Mouse (Mus musculus) liver, embryonic 13.5 days (tissue): ENCODE results near the gene Pdzd8. TPM values are rescaled to one million over a fixed set of nuclear protein-coding genes. Genes with fewer than 3 reads are reported as not detected.

ENCODE experiments used
- ATAC-seq: fragments of 200-750 bp; cut with Nextera tagmentation; 2 replicates; pipeline ENCODE4 v1.8.0; 2017; ENCODE audit warnings: low read depth, mild to moderate bottlenecking, moderate number of reproducible peaks, moderate library complexity
- DNase-seq: peaks from one replicate; pipeline ENCODE4 v3.0.0; 2022
- H3K27ac ChIP-seq: fragments of 300-500 bp; sonication (generic); 2 replicates; pipeline ENCODE4 v1.5.1; 2015; ENCODE audit warnings: moderate library complexity, mild to moderate bottlenecking, inconsistent platforms
- H3K27me3 ChIP-seq: fragments of 300-500 bp; sonication (generic); 2 replicates; pipeline ENCODE4 v1.6.1; 2015; ENCODE audit warnings: mild to moderate bottlenecking, inconsistent platforms
- H3K36me3 ChIP-seq: fragments of 300-500 bp; sonication (generic); 2 replicates; pipeline ENCODE4 v1.6.1; 2015; ENCODE audit warnings: mild to moderate bottlenecking, inconsistent platforms
- H3K4me1 ChIP-seq: fragments of 300-500 bp; sonication (generic); replicated peaks from 2 replicates; pipeline ENCODE4 v1.6.1; 2015; ENCODE audit warnings: inconsistent platforms
- H3K4me2 ChIP-seq: fragments of 300-500 bp; sonication (generic); 2 replicates; pipeline ENCODE4 v1.6.1; 2015; ENCODE audit warnings: inconsistent platforms, mild to moderate bottlenecking, moderate library complexity
- H3K4me3 ChIP-seq: fragments of 300-500 bp; sonication (generic); replicated peaks from 2 replicates; pipeline ENCODE4 v1.5.1; 2015; ENCODE audit warnings: mild to moderate bottlenecking, inconsistent platforms
- H3K9ac ChIP-seq: fragments of 300-500 bp; sonication (generic); 2 replicates; pipeline ENCODE4 v1.6.1; 2015; ENCODE audit warnings: mild to moderate bottlenecking, inconsistent platforms
- H3K9me3 ChIP-seq: fragments of 300-500 bp; sonication (generic); replicated peaks from 2 replicates; pipeline ENCODE4 v1.6.1; 2016; ENCODE audit warnings: inconsistent platforms
- WGBS: fragments of 180-500 bp; shearing (Covaris S2); methylation state at CpG from one replicate; pipeline ENCODE4 v1.1.7; 2015; ENCODE audit not compliant: insufficient replicate concordance; 5-methylcytosine and 5-hydroxymethylcytosine counted together
- polyA plus RNA-seq: library from polyadenylated mRNA; unstranded; fragments of >200 nt; fragmentation: Nextera tagmentation; extraction: Ambion mirVana; gene quantifications from 2 replicates; pipeline ENCODE4 v1.2.1, GENCODE M21; 2015

The Pdzd8 gene
- polyA plus RNA-seq, 1 experiment from 2014 or later: 3.9 TPM

DNA sequence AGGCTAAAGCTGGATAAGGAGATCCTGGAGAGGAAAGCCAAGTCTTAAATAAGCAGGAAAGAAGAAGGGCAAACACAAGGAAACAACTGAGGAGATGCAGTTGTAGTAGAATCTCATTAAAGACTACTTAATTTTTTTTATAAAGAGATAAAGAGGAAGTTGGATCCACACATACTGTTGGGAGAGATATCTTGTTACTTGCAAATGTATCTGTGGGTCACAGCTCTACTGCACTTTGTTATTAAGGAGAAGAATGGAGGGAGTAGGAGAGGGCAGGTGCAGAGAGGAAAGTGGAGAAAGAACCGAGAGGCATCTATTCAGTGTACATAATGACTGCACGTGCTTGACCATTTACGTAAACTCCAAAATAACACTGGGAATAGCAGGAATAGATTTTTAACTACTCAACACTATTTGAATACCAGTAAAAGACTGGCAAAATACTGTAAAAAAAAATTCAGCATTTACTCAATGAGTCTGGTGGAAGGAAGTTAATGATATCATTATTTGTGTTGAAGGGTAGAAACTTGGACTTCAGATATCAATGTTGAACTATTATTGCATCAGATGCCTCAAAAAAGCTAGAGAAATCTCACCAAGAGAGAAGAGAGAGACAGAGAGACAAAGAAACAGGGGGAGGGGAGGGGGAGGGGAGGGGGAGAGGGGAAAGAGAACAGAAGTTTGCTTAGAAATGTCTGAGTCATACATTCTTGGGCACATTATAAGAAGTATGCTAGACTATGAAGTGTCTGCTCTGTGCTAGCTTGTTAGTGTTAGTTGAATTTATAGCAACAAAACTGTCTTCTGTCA, 7.5 kb downstream of the Pdzd8 start:
- 74% methylated on average over 3 of the region's 3 CpGs for WGBS
- Histone ChIP-seq H3K4me3 (no peak overlapping the region), H3K36me3 (peaks cover 11% of the 10 kb centered on the region), H3K4me2 (no peak overlapping the region), H3K4me1 (peaks cover 73% of the 10 kb centered on the region), H3K27me3 (no peaks in the 10 kb centered on the region), H3K9me3 (no peaks in the 10 kb centered on the region), H3K9ac (no peak overlapping the region), H3K27ac (no peak overlapping the region)
- no peak for ATAC-seq
- DNase-seq: no peak

DNA sequence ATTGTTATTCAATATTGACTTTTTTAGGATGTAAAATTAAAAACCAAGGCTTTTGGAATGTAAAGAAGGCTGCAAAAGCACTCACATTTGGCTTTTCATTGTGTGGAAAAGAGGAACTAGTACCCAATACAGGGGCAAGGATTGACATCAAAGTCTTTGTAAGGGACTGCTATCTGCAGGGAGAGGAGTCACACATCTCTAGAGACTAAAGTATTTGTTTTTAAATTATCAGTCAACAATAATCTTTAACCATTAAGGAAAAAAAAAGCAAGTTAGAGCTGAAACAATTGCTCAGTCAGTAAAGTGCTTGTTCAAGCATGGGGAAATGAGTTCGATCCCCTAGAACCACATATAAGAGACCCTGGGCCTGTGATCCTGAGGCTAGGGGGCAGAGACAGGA, 8.9 kb downstream of the Pdzd8 start:
- Histone ChIP-seq H3K27me3 (no peaks in the 10 kb centered on the region), H3K4me1 (peaks cover 73% of the 10 kb centered on the region), H3K4me2 (no peak overlapping the region), H3K9ac (no peak overlapping the region), H3K4me3 (no peak overlapping the region), H3K27ac (no peak overlapping the region), H3K9me3 (no peaks in the 10 kb centered on the region), H3K36me3 (peaks cover 13% of the 10 kb centered on the region)
- ATAC-seq (no peak), DNase-seq (no peak)
- 83% methylated on average over 1 of the region's 1 CpGs for WGBS

DNA sequence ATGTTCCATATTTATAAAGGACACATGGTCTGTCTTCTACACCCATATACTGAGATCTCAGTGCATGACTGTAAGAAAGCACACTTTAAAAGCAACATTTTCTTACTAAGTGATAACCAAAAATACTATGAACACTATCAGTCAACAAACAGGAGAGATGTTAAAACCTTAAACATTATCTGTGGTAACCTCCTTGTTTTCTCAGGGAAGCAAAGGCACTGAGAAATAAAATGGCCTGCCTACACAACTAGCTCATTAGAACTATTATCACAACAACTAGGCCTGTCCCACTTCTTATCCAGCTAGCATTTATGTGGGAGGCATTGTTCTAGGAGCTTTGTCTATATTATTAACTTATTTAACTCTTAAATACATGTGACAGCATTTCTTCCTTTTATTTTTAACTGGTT, 14.8 kb downstream of the Pdzd8 start:
- Histone ChIP-seq H3K27ac (no peak overlapping the region; the same call in 1 of the 2 replicates), H3K36me3 (peaks cover 12% of the 10 kb centered on the region; the same call in 1 of the 2 replicates), H3K9me3 (no peaks in the 10 kb centered on the region), H3K9ac (no peak overlapping the region; the same call in 1 of the 2 replicates), H3K27me3 (no peaks in the 10 kb centered on the region), H3K4me2 (no peak overlapping the region), H3K4me1 (peaks cover 45% of the 10 kb centered on the region), H3K4me3 (no peak overlapping the region)
- ATAC-seq (peak; percentile 88), DNase-seq (no peak)

DNA sequence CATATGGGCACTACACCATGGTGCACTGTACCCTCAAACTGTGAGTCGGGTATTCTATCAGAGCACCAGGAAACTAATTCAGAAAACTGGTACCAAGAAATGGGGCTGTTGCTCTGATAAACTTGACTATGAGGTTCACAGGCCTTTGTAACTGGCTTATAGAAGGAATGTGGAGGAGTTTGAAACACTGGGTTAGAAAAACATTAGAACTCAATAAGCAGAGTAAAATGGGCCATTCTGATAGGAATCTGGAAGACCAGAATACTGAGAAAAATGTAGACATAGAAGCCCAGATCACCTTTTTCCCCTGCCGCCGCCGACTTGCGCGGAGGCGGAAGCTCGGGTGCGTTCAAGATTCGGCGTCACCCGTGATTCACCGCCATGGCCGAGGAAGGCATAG, 23.6 kb downstream of the Pdzd8 start, which contains the start of gene Rps12-ps3:
TSS of gene Rps12-ps3 (plus strand) at position 301 of the 400 bp plus-strand sequence.
- ATAC-seq (no peak), DNase-seq (no peak)
- 95% methylated on average over 13 of the region's 14 CpGs for WGBS
- Histone ChIP-seq H3K9me3 (no peaks in the 10 kb centered on the region), H3K4me2 (no peak within 1 kb of the TSS), H3K27ac (no peak within 1 kb of the TSS), H3K4me3 (no peak within 1 kb of the TSS), H3K36me3 (peaks cover 30% of the 10 kb centered on the region), H3K27me3 (no peaks in the 10 kb centered on the region), H3K4me1 (peaks cover 6% of the 10 kb centered on the region), H3K9ac (no peak within 1 kb of the TSS)

DNA sequence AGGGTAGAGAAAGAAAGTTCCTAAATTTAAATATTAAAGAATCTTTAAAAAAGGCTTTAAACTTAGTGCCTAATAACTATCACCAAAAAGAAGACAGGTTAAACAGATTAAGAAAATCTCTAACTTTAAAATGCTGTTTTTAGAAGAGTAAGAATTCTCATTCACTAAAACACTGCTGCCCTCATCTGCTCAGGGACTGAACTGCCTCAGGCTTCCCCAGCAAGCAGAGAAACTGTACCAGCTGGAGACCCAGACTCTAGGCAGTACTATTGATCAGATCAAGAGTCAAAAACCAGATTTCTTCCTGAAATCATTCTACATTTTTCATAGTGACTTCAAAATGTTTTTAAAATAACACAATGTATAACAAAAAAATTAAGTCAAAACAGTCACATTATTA, 29.0 kb downstream of the Pdzd8 start:
- ATAC-seq (no peak), DNase-seq (no peak)
- peaks cover 18% of the 10 kb centered on the region for H3K36me3 ChIP-seq
- H3K4me1 ChIP-seq: no peaks in the 10 kb centered on the region; the same call in 1 of the 2 replicates
- no peak overlapping the region for H3K9ac ChIP-seq
- H3K27ac ChIP-seq: no peak overlapping the region
- no peak overlapping the region for H3K4me2 ChIP-seq
- no peaks in the 10 kb centered on the region for H3K27me3 ChIP-seq
- no peaks in the 10 kb centered on the region for H3K9me3 ChIP-seq
- H3K4me3 ChIP-seq: no peak overlapping the region

DNA sequence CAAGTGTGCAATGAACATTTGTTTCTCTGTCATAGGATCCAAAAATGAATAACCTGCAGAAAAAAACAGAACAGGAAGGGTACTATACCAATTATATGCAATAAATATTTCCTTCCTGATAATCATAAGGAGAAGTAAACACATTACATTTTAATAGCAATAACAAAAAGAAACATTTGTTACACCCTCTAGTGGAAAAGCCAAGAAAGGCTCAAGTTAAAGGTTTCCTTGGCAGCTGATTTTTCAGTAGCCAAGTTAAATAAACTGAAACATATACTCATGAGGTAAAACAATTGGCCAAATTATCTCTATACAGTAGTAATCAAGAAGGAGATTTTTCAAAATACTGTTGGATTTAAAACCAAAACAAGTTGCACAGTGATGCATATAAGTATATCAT, 30.3 kb downstream of the Pdzd8 start:
- Histone ChIP-seq H3K27ac (no peak overlapping the region), H3K4me3 (no peak overlapping the region), H3K36me3 (peaks cover 18% of the 10 kb centered on the region), H3K4me2 (no peak overlapping the region), H3K27me3 (no peaks in the 10 kb centered on the region), H3K4me1 (no peaks in the 10 kb centered on the region; the same call in 1 of the 2 replicates), H3K9me3 (no peaks in the 10 kb centered on the region), H3K9ac (no peak overlapping the region)
- ATAC-seq: no peak
- no peak for DNase-seq

DNA sequence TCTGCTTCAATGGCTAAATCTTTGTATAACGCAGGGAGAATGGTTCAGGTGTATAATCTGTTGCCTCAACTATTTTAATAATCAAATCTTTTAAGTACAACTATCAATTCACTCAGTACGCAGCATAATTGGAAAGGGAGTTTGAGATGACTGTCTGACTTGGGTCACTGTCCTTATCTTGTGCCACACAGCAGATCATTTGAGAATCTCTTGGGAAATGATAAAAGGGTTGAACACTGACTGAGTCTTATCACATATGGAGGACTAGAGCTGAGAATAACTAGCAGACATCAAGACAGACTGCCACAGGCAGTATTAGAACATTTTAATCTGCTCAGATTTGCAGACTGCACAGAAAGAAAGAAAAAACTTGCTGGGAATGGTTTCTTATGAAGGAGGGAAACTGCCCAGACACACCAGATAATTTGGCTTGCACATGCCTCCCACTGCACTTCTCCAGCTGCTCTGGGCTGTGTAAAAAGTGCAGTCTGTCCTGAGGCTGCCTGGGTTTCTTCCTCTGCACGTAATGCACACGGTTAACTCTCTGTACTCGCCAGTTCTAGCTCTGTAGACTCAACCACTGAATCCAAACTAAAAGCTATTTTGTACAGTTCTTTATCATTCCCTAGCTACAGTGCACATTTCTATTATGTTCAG, 53.3 kb downstream of the Pdzd8 start:
- Histone ChIP-seq H3K9me3 (no peaks in the 10 kb centered on the region), H3K9ac (no peak overlapping the region), H3K27me3 (no peaks in the 10 kb centered on the region), H3K4me3 (no peak overlapping the region), H3K4me1 (peaks cover 7% of the 10 kb centered on the region), H3K36me3 (peaks cover 6% of the 10 kb centered on the region; the same call in 1 of the 2 replicates), H3K4me2 (no peak overlapping the region), H3K27ac (no peak overlapping the region)
- whole genome bisulfite sequencing: 67% methylated on average over 5 of the region's 5 CpGs
- no peak for DNase-seq
- no peak for ATAC-seq

DNA sequence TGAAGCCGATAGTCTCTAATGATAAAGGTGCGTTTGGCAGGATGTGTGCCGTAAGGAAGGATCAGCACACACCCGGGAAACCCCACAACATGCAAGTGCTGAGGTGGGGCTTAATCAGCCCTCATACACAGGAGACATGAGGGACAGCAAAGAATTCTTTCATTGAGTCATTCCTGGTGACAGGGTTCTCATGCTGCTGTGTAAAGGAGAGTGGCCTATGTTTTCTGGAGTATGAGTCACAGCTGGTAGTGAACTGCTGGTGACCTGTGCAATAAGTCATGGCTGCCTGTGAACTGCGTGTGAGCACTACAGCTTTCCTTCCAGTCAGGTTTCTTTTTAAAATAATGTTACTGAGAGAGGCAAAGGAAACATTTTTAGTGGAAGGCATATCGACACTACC, 55.8 kb downstream of the Pdzd8 start:
- H3K4me1 ChIP-seq: peaks cover 7% of the 10 kb centered on the region
- H3K9me3 ChIP-seq: no peaks in the 10 kb centered on the region
- H3K27ac ChIP-seq: no peak overlapping the region
- DNase-seq (no peak), ATAC-seq (no peak)
- H3K4me3 ChIP-seq: no peak overlapping the region
- H3K36me3 ChIP-seq: no peaks in the 10 kb centered on the region; the same call in 1 of the 2 replicates
- no peak overlapping the region for H3K9ac ChIP-seq
- 81% methylated on average over 6 of the region's 6 CpGs for WGBS
- H3K27me3 ChIP-seq: no peaks in the 10 kb centered on the region
- no peak overlapping the region for H3K4me2 ChIP-seq

DNA sequence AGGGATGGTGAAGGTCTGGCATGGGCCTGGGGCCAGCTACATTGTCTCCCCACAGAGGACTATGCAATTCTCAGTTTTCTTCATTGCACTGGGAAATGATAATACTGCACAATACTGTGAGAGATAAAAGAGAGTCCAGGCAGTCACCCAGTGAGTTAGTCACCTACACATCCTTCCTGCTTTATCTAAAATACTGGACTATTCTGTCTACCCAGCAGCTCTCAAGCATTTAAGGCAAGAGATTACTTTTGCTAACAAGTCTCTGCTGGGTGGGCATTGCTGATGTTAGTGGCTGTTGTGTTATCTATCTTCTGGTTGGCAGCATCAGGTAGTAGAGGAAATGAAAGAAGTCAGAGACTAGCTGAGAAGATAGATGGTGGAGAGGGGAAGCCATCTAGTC, 56.5 kb downstream of the Pdzd8 start:
- no peak overlapping the region for H3K4me3 ChIP-seq
- no peak overlapping the region for H3K27ac ChIP-seq
- no peaks in the 10 kb centered on the region; the same call in 1 of the 2 replicates for H3K36me3 ChIP-seq
- no peak overlapping the region for H3K4me2 ChIP-seq
- DNase-seq (no peak), ATAC-seq (no peak)
- no peak overlapping the region for H3K9ac ChIP-seq
- H3K27me3 ChIP-seq: no peaks in the 10 kb centered on the region
- peaks cover 7% of the 10 kb centered on the region for H3K4me1 ChIP-seq
- H3K9me3 ChIP-seq: no peaks in the 10 kb centered on the region

DNA sequence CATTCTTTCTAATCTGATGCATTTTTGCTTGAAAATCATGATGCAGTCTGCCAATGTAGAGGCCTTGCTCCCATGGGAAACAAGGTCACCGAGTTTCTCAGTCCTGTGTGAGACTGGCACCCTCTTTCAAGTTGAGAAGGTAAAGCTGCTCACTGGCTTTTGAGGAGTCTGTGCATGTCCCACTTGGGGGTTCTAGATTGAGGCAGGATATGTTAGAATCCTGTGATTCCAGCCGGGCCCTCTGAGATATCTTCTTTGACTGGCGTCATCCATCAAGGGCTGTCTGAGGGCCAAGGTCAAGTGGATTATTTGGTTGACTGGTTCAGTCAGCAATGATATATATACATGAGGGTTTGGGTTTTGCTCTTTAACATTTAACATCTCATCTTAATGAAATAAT, 63.6 kb downstream of the Pdzd8 start:
- ATAC-seq: no peak
- H3K36me3 ChIP-seq: peaks cover 3% of the 10 kb centered on the region
- 84% methylated on average over 3 of the region's 3 CpGs for WGBS
- H3K27me3 ChIP-seq: no peaks in the 10 kb centered on the region
- no peaks in the 10 kb centered on the region for H3K9me3 ChIP-seq
- H3K27ac ChIP-seq: no peak overlapping the region
- no peak for DNase-seq
- no peak overlapping the region for H3K9ac ChIP-seq
- H3K4me1 ChIP-seq: no peaks in the 10 kb centered on the region
- no peak overlapping the region for H3K4me3 ChIP-seq
- H3K4me2 ChIP-seq: no peak overlapping the region

DNA sequence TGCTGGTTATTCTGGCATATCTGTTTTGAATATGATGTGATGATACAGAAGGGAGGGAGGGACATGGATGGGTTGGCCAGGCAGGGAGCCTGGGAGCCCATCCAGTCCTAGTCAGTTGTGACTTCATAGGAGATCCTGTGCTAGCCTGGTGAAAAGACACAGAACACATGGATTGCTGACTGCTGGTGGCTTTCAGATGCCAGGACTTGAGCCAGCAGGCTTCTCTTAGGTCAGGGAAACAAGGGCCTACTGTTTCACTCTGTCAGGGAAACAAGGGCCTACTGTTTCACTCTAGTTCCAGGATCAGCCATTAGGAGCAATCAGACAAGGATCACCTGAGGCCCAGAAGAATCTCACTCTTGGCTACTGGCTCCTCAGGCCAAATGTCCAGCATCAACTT, 64.7 kb downstream of the Pdzd8 start:
- H3K4me1 ChIP-seq: no peaks in the 10 kb centered on the region
- no peak for DNase-seq
- H3K4me3 ChIP-seq: no peak overlapping the region
- H3K27ac ChIP-seq: no peak overlapping the region
- H3K4me2 ChIP-seq: no peak overlapping the region
- H3K27me3 ChIP-seq: no peaks in the 10 kb centered on the region
- H3K9ac ChIP-seq: no peak overlapping the region
- ATAC-seq: no peak
- H3K36me3 ChIP-seq: peaks cover 3% of the 10 kb centered on the region; the same call in 1 of the 2 replicates
- no peaks in the 10 kb centered on the region for H3K9me3 ChIP-seq

DNA sequence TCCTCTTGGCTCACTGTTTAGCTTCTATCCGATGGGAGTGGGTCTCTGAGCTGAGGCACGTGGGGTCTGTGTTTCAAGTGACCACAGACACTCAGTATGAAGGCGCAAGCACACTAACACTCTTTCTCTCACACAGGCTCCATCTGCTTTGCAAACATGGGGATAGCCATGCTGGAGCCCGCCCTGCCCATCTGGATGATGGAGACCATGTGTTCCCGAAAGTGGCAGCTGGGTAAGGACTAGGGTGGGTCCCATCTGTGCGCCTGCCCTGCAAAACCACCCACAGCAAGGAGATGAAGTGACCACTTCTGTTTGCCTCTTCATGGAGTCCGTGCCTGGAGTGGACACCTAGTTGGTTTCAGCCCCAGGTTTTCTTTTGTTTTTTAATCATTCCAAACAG, 69.2 kb downstream of the Pdzd8 start:
- WGBS: 75% methylated on average over 7 of the region's 7 CpGs
- Histone ChIP-seq H3K36me3 (peaks cover 3% of the 10 kb centered on the region; the same call in 1 of the 2 replicates), H3K4me3 (no peak overlapping the region), H3K27ac (no peak overlapping the region), H3K9ac (no peak overlapping the region), H3K27me3 (no peaks in the 10 kb centered on the region), H3K4me1 (no peaks in the 10 kb centered on the region), H3K4me2 (no peak overlapping the region), H3K9me3 (no peaks in the 10 kb centered on the region)
- ATAC-seq (no peak), DNase-seq (no peak)
